Mouse (Mus musculus): ENCODE results near the gene Supt16. TPM values are rescaled to one million over a fixed set of nuclear protein-coding genes. Genes with fewer than 3 reads are reported as not detected.
A peak's percentile ranks its signal among the peaks of the same experiment; 100 is the strongest.

The Supt16 gene
- 65.7 TPM for polyA plus RNA-seq (2021)

DNA sequence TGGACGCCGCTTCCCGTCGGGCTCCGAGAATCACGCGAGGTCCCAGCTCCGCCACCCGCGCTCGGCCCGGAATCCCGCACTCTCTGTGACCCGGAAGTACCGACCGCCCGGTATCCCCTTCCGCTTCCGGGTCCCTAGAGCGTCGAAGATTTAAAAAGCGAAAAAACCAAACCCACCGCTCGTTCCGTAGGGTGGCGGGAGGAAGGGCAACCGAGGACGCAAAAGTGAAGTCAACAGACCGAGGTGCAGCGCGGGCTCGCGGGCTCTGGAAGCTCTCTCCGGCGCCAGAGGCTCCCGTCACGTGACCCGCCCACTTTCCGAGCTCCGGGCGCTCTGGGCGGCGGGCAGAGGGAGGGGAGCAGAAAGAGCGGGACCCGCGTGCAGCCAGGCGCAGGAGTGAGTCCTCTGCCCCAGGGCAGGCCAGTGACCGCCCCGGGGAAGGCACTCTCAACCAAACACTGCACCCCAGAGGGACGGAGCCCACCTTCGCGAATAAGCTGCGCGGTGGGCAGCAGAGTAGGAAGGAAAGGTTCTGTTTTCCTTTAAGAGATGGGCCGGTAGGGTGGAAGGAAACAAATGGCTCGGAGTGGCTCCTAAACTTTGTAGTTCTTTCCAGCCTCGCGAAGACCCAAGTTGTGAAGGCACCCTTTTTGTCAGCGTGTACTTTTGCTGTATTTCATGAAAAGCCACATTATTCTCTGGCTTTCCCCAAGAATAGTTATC is at the start of gene Supt16:
TSS of gene Supt16 (minus strand) at position 261 of the 723 bp plus-strand sequence.
- DNase-seq (ENCODE audit: low read depth, low spot score), result peak; percentile 46
- no peaks in the 10 kb centered on the region for H3K27me3 ChIP-seq
- no peak for TF ChIP-seq CTCF (IDR thresholded peaks at IDR 0.05)
- ATAC-seq, result peak; percentile 91
- POLR2A ChIA-PET, result interaction anchor here (1.3 kb wide), 1 partner anchor 10 kb away, joined by 7 read pairs; no protein-coding TSS in a partner anchor
- in situ Hi-C loops (cut with MboI; ENCODE audit: low pct_unique_long_range_greater_than_20kb), result no loop called here
- CTCF ChIA-PET, result interaction anchor here (0.6 kb wide), 1 partner anchor 47 kb away, joined by 3 read pairs; no protein-coding TSS in a partner anchor

DNA sequence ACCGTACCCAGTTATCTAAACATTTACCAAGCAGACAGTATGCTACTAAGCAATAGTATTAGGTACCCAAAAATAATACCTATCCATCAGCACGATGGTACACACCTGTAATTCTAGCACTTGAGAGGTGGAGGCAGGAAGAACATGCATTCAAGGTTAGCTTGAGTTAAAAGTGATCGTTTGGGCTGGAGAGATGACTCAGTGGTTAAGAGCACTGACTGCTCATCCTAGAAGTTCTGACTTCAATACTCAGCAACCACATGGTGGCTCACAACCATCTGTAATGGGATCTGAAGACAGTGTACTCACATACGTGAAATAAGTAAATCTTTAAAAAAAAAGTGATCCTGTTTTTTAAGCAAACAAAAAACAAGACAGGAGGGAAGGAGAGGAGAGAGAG is 48.9 kb upstream of the Supt16 start:
- POLR2A ChIA-PET, result no interaction called here
- TF ChIP-seq CTCF (IDR thresholded peaks at IDR 0.05), result no peak
- CTCF ChIA-PET, result no interaction called here
- in situ Hi-C loops (cut with MboI; ENCODE audit: low pct_unique_long_range_greater_than_20kb), result no loop called here
- DNase-seq (ENCODE audit: low read depth, low spot score), result no peak
- no peaks in the 10 kb centered on the region for H3K27me3 ChIP-seq
- no peak for ATAC-seq

DNA sequence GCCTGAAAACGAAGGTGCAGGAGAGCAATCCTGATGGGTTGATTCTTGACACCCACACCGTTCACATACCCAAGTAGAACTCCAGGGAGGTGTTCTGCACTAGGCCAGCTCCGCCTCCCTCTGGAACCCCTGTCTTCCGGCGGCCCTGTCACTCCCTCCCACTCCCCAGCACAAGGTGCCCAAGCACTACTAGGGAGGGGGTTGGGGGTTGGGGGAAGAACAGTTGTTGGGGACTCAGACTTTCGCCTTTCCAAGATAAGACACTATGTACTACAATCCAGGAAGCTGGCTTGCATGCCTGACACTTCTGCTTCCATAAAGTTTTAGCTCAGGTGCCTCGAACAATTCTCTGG is 47.5 kb upstream of the Supt16 start:
- H3K27me3 ChIP-seq, result no peaks in the 10 kb centered on the region
- ATAC-seq (peak; percentile 86), DNase-seq (ENCODE audit: low read depth, low spot score) (no peak)
- ChIA-PET CTCF (interaction anchor here (0.7 to 2.0 kb wide), 6 partner anchors 8 to 51 kb away, joined by 3 to 6 read pairs (median 4); partner anchors contain the start of genes Chd8 and Supt16), POLR2A (interaction anchor here (0.6 to 1.8 kb wide), 4 partner anchors 13 to 53 kb away, joined by 3 to 11 read pairs (median 4); partner anchors contain the start of genes Chd8, Rab2b and Tox4)
- in situ Hi-C loops (cut with MboI; ENCODE audit: low pct_unique_long_range_greater_than_20kb), result no loop called here
- no peak for TF ChIP-seq CTCF (IDR thresholded peaks at IDR 0.05)

DNA sequence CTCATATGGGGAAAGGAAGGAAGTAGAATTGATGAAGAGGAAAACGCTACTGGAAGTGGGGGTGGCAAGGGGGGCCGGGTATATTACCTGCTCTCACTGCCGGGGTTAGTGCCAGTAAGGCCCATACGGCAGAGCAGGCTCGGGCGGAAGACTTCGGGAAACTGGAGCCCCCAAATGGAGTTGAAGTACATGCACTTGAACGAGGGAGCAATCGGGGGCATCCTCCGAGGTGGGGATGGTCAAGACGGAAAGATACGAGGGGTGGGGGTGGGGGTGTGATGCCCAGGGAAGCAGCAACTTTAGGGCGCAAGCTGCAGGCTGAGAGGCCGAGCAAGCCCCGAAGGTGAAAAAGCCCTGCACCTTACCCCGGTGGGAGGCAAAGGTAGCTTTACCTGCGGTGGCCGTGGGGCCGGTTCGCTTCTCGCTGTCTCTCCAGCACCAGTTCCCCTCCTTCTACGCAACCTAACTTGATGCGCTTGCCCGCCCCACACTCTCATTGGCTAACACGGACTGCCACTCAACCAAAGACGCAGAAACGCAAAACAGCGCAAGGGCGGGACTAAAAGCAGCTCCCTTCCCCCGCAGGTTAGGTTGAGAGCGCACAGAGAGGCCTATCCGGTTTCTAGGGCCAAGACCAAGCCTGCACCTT is 46.9 kb upstream of the Supt16 start:
- CTCF ChIA-PET, result interaction anchor here (0.7 to 2.0 kb wide), 6 partner anchors 9 to 52 kb away, joined by 3 to 6 read pairs (median 4); partner anchors contain the start of genes Chd8 and Supt16
- ATAC-seq, result peak; percentile 99
- in situ Hi-C loops (cut with MboI; ENCODE audit: low pct_unique_long_range_greater_than_20kb), result no loop called here
- TF ChIP-seq CTCF (IDR thresholded peaks at IDR 0.05), result no peak
- POLR2A ChIA-PET, result interaction anchor here (0.6 to 1.8 kb wide), 4 partner anchors 13 to 52 kb away, joined by 3 to 11 read pairs (median 4); partner anchors contain the start of genes Chd8, Rab2b and Tox4
- no peaks in the 10 kb centered on the region for H3K27me3 ChIP-seq
- DNase-seq (ENCODE audit: low read depth, low spot score), result peak; percentile 95

DNA sequence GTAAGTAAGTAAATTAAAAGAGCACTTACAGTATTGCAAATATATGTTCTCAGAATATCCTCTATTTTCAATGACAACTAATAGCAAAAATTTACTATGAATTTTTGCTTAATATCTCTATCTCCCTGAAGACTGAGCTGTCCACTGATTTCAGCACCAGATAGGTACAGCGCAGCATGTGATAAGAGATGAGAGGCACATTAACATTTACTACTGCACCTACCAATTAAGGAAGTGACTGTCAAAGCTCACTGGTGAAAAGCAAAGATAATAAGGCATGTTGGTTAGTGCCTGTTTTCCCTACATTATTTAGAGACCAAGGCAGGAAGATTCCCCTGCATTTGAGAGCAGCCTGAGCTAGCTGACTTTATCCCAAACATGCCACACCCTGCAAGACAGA is 39.0 kb upstream of the Supt16 start:
- in situ Hi-C loops (cut with MboI; ENCODE audit: low pct_unique_long_range_greater_than_20kb), result no loop called here
- DNase-seq (ENCODE audit: low read depth, low spot score), result no peak
- no peak for TF ChIP-seq CTCF (IDR thresholded peaks at IDR 0.05)
- CTCF ChIA-PET, result interaction anchor here (1.6 kb wide), 2 partner anchors 16 to 41 kb away, joined by 4 read pairs; no protein-coding TSS in a partner anchor
- no peaks in the 10 kb centered on the region for H3K27me3 ChIP-seq
- POLR2A ChIA-PET, result no interaction called here
- ATAC-seq, result no peak

DNA sequence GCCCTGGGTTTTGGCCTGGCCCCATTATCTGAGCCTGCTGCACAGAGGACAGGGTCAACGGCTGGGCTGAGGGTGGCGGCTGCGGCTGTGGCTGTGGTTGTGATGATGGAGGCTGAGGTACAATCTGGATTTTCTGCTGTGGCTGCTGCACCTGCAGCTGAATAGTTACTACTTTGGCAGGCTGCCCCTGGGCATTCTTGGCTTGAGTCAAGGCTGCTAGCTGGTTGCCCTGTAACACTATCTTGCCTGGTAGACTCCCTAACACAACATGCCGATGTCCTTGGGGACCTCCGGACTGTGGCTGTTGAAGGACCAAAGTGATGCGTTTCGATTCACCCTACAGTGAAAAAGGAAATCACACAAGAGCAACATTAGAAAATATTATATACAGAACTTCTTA is 37.9 kb upstream of the Supt16 start:
- CTCF ChIA-PET, result interaction anchor here (1.6 kb wide), 1 partner anchor 15 kb away, joined by 4 read pairs; no protein-coding TSS in a partner anchor
- H3K27me3 ChIP-seq, result no peaks in the 10 kb centered on the region
- ATAC-seq (no peak), DNase-seq (ENCODE audit: low read depth, low spot score) (no peak)
- POLR2A ChIA-PET, result interaction anchor here (0.6 to 0.8 kb wide), 3 partner anchors 20 to 145 kb away, joined by 3 read pairs; no protein-coding TSS in a partner anchor
- in situ Hi-C loops (cut with MboI; ENCODE audit: low pct_unique_long_range_greater_than_20kb), result no loop called here
- TF ChIP-seq CTCF (IDR thresholded peaks at IDR 0.05), result no peak

DNA sequence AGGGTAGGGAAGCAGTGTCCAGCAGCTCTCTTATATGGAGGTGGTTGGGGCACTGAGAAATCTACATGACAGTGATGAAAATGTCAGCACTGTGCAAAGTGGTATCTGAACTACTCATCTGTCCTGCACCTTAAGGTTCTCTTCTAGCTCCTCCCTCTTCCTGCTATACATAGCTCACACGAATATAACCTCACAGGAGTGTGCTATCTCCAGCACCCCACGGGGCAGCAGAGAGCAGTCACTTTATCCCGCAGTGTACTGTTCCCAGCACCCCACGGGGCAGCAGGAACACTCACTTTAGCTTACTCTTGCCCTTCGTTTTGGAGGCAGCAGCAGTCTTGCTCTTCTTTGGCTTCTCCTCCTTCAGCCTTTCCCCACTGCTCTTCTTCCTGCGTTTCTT is 35.0 kb upstream of the Supt16 start:
- ChIA-PET POLR2A (interaction anchor here (0.5 to 1.7 kb wide), 2 partner anchors 9 to 217 kb away, joined by 3 to 4 read pairs; no protein-coding TSS in a partner anchor), CTCF (interaction anchor here (1.3 to 1.7 kb wide), 2 partner anchors 9 to 23 kb away, joined by 4 read pairs; no protein-coding TSS in a partner anchor)
- no peak for ATAC-seq
- H3K27me3 ChIP-seq, result no peaks in the 10 kb centered on the region
- in situ Hi-C loops (cut with MboI; ENCODE audit: low pct_unique_long_range_greater_than_20kb), result no loop called here
- peak; percentile 12 for TF ChIP-seq CTCF (IDR thresholded peaks at IDR 0.05)
- DNase-seq (ENCODE audit: low read depth, low spot score), result no peak

DNA sequence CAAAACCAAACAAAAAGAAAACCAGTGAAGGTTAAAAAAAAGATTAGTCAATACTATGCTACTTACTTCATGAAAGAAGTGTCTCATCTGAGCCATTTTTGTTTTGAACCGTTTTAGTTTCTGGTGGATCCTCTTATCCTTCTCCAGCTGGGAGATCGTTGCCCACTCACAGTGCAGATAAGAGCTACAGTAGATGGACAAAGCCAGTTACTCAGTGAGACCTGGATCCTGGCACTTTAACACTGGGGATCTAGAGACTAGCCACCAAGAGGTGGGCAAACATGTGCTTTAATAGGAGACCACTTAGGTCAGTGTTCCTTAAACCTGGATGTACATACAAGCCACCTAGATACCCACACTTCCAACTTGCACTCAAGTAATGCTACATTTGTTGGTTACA is 28.8 kb upstream of the Supt16 start:
- no peak for ATAC-seq
- DNase-seq (ENCODE audit: low read depth, low spot score), result no peak
- ChIA-PET POLR2A (no interaction called here), CTCF (interaction anchor here (1.8 to 1.9 kb wide), 2 partner anchors 8 to 10 kb away, joined by 6 read pairs; no protein-coding TSS in a partner anchor)
- TF ChIP-seq CTCF (IDR thresholded peaks at IDR 0.05), result no peak
- in situ Hi-C loops (cut with MboI; ENCODE audit: low pct_unique_long_range_greater_than_20kb), result no loop called here
- H3K27me3 ChIP-seq, result no peaks in the 10 kb centered on the region

DNA sequence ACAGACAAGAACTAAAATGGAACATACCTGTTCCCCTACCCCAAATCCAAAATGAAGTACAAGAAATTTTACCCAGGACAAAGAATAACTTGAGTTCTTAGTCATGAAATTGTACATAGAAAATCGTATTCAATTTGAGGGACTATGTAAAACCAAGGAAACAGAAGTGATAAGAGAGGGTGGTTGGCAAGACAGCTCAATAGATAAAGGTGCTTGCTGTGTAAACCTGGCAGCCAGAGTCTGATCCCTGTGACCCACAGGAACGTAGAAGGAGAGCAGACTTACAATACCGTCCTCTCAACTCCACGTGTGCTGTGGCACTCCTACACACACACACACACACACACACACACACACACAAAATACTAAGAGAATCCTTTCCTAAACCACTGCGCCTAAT is 20.0 kb upstream of the Supt16 start:
- no peaks in the 10 kb centered on the region for H3K27me3 ChIP-seq
- ATAC-seq (no peak), DNase-seq (ENCODE audit: low read depth, low spot score) (no peak)
- in situ Hi-C loops (cut with MboI; ENCODE audit: low pct_unique_long_range_greater_than_20kb), result no loop called here
- TF ChIP-seq CTCF (IDR thresholded peaks at IDR 0.05), result no peak
- ChIA-PET POLR2A (interaction anchor here (0.8 kb wide), 1 partner anchor 30 kb away, joined by 5 read pairs; no protein-coding TSS in a partner anchor), CTCF (interaction anchor here (0.9 to 1.6 kb wide), 3 partner anchors 9 to 22 kb away, joined by 3 to 6 read pairs (median 3); no protein-coding TSS in a partner anchor)

DNA sequence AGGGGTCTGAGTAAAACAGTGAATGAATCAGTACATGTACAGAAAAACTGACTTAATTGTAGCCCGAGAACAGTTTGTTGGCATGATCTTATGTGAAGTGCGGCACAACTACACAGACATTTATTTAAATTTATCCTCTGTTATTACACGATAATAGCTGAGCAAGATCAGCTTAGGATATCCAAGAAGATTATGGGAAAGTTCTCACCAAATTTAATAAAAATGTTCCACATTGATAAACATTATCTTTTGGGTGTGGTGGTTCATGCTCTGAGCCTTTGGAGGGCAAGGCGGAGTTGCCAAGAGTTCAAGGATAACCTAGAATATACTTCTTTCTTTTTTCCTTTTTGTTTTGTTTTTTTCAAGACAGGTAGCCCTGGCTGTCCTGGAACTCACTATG is 2.2 kb upstream of the Supt16 start:
- ATAC-seq (no peak), DNase-seq (ENCODE audit: low read depth, low spot score) (no peak)
- no peaks in the 10 kb centered on the region for H3K27me3 ChIP-seq
- no peak for TF ChIP-seq CTCF (IDR thresholded peaks at IDR 0.05)
- ChIA-PET CTCF (interaction anchor here (0.6 to 1.3 kb wide), 3 partner anchors 8 to 144 kb away, joined by 3 to 4 read pairs (median 3); no protein-coding TSS in a partner anchor), POLR2A (interaction anchor here (0.7 to 1.2 kb wide), 2 partner anchors 38 to 58 kb away, joined by 4 to 5 read pairs; no protein-coding TSS in a partner anchor)
- in situ Hi-C loops (cut with MboI; ENCODE audit: low pct_unique_long_range_greater_than_20kb), result no loop called here

Data from Patski (cell line).